Mouse (Mus musculus): ENCODE measurements at regions not wholly inside any gene's neighbourhood (a gene's known extent, or its start where the extent isn't known, plus 50 kb on each side); places are given as distances from the start of the nearest gene placed in this dataset.

DNA sequence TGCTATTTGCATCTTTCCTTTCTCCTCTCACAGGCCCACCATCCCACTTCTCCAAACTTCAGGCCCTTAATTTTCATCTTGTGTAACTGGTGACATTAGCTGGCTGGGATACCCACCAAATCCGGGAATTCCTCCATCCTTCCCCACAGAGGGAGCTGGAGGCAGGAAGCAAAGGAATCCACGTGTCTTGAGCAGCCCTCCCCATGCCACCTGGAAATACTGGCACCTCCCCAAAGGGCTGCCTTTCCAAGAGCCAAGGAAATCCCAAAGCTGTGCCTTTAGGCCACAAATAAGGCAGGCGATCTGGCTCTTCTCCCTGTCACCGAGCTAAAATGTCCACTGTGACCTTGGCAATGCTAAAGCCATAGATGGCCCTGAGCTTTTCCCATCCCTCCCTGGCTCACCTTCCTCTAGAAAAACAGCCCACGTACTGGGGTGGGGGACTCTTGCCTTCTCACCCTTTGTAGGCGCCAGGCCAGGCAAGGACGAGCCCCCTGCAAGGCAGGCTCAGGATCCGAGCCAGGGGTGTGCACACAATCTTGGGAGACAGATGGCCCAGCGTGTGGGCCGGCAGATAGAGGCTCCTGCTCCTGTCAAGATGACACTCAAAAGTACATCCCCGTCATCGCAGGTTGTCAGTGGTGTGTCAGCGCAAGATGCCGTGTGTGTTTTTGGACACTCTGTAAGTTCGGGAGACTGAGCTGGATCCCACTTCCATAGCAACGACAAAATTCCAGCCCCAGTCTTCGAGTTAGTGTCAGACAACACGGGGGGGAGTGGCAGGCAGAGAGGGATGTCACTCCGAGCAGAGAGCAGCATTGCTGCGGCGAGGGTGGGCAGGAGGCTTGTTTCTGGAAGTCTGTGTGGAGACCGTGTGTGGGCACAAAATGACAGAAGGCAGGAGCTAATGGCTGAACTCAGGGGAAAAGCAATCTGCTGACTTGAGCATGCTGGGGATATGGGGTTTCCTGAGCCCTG is 414.4 kb downstream of the Gm45692 start:
- in situ Hi-C loops (cut with MboI; ENCODE audit: low pct_unique_long_range_greater_than_20kb in 1 of 2, low sequenced_read_pairs in 2 of 2, unreplicated experiment in 1 of 2), result no loop called here

DNA sequence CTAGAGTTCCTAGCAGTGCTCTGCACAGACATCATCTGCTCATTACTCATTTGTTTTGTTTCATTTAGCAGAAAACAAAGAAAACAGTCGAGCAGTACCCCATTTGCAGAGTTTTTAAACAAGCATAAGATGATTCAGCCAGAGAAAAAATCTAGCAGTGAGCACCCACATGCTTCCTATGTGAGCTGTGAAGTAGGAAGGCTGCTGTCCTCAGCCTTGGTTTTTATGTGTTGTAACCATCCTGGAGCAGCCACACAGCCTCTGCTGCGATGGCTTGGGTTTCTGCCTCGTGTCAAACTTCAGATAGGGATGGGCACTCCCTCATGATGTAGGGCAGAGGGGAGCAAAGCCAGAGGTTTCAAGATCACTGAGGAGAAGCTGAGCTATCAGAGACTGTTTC is 416.5 kb downstream of the Gm45692 start:
- in situ Hi-C loops (cut with MboI; ENCODE audit: low pct_unique_long_range_greater_than_20kb in 1 of 2, low sequenced_read_pairs in 2 of 2, unreplicated experiment in 1 of 2), result no loop called here

DNA sequence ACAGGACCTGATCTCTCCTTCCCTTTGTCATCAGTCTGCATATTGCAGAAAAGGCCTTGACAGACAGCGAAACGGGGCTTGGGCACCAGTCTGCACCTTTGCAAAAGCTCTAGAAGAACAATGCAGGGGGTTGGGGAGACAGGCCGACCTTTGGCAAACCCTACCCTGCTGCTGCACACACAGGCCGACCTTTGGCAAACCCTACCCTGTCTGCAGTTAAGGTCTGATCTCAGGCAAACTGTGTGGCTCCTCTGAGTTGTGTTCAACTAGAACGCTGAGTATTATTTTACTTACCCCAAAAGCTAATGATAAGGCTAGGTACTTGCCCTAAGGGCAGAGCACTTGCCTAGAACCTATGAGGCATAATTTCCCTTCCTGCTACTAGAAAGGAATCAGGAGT is 423.4 kb upstream of the Zfp703 start:
- in situ Hi-C loops (cut with MboI; ENCODE audit: low pct_unique_long_range_greater_than_20kb in 1 of 2, low sequenced_read_pairs in 2 of 2, unreplicated experiment in 1 of 2), result no loop called here

DNA sequence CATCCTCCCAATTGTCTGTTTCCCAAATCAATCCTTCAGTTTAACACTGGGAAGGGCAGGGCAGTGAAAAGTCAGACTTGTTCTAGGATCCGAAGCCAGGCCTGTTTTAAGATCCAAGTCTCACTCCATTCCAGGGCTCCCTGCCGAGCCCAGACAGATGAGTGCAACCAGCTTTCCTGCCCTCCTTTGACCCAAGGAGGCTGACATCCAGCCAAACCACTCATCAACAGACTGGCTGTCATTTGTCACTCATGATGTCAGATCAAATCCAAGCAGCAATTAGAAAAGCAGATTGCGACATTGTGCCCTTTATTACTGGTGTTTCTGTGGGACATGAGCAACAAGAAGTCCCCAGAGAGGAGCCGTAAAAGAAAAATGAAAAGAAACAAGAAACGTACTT is 417.9 kb upstream of the Zfp703 start:
- in situ Hi-C loops (cut with MboI; ENCODE audit: low pct_unique_long_range_greater_than_20kb in 1 of 2, low sequenced_read_pairs in 2 of 2, unreplicated experiment in 1 of 2), result no loop called here

DNA sequence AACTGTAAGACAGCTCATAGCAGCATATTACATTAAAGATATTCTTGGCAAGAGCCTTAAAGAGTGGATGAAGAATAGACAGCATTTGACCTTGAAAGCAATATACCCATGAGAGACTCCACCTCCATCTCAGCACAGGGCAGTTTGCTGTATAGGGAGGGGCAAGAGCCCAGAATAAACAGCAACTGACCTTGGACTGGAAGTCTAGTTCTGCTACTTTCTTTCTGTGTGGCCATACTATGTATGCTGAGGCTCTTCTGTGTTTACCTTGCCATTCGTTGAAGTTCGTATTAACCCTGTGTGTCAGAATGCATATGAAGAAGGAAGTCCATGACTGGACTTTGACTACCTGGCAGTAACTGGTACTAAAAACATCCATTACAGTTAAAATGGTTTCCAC is 414.0 kb upstream of the Zfp703 start:
- in situ Hi-C loops (cut with MboI; ENCODE audit: low pct_unique_long_range_greater_than_20kb in 1 of 2, low sequenced_read_pairs in 2 of 2, unreplicated experiment in 1 of 2), result no loop called here

DNA sequence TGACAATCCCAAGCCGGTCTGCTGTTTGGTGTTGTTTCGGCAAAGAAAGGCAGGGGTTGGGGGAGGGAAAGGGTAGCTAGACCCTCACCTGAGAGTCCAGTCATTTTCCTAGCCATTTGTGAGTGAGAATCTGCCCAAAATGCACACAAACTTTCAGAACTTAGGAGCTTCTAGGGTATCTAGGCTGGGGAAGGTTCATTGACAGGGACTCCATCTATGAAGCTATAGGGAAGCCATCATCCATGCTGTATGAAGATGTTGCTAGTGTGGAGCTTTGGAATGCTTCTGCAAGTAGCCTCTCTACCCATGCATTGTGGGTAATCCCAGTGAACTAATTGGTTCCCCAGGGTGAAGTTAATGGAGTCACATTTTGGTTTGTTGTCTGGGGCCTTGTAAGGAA is 412.9 kb upstream of the Zfp703 start:
- in situ Hi-C loops (cut with MboI; ENCODE audit: low pct_unique_long_range_greater_than_20kb in 1 of 2, low sequenced_read_pairs in 2 of 2, unreplicated experiment in 1 of 2), result no loop called here

DNA sequence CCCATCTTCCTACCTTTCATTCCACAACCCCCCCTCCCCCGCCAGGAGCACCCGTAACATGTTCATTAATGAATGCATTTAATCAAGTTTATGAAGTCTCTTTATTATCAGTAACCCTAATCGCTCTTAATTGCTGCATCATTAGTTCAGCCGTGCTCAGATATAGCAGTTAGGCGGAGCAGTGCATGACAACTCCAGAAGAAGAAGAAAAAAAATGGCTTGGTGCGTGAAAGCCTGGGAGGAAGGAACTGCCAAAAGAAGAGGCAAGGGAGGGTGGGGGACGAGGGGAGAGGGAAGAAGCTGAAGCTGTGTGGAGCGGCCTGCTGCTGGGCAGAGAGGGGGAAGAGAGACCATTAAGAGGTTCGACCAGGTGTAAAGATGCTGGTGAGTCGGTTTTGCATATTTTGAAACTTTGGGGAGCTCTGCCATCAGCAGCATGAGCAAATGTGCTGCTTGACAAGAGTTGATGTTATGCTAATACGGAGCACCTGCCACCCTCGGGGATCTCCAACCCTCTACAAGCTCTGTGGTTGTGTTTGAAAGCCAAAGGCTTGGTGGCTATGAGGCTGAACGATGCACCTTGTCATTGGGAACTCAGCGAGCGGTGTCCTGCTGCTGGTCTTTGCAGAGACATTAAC is 408.6 kb upstream of the Zfp703 start:
- in situ Hi-C loops (cut with MboI; ENCODE audit: low pct_unique_long_range_greater_than_20kb in 1 of 2, low sequenced_read_pairs in 2 of 2, unreplicated experiment in 1 of 2), result no loop called here

DNA sequence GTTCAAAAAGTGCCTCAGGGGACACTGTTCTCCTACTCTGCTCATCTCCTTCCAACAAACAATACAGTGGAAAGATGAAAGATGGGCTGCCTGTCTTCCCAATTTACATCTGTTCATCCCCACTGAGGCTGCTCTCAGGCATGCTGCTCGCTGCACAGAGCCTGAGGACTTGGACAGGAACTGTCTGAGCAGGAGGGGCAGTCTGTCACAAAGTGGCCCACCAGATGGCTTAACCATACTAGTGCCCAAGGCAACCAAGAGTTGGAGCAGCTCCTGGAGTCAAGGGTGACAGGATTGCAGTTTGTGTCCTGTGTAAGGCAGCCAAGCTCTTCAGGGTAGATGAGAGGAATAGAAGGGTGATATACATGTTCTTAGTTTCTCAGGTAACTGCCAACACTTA is 388.3 kb upstream of the Zfp703 start:
- in situ Hi-C loops (cut with MboI; ENCODE audit: low pct_unique_long_range_greater_than_20kb in 1 of 2, low sequenced_read_pairs in 2 of 2, unreplicated experiment in 1 of 2), result no loop called here

DNA sequence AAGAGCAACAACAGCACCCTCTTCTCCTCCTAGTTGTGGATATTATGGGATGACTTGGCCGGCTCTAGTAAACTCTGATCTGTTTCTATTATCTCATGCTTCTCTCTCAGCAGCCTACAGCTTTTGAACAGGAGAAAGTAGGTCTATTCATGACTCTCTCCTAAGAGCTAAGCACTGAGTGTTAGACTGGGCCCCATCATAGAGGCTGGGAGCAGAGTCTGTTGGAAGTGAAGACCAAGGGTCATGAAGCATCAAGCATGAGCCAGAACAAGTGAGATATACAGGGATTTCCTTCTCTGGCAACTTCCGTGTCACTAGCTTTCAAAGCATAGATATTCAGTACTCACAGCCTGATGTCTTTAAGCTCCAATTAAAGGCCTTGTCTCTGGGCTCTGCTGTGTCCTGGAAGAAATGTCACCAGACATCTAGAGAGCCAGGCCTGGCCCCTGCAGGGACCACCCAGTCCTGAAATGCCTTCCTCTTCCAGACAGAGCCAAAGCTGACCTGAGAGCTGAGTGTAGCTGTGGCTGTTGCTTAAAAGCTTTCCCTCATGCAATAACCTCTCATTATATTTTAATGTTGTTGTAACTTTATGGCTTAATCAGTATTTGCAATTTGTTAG is 386.4 kb upstream of the Zfp703 start:
- in situ Hi-C loops (cut with MboI; ENCODE audit: low pct_unique_long_range_greater_than_20kb in 1 of 2, low sequenced_read_pairs in 2 of 2, unreplicated experiment in 1 of 2), result no loop called here

DNA sequence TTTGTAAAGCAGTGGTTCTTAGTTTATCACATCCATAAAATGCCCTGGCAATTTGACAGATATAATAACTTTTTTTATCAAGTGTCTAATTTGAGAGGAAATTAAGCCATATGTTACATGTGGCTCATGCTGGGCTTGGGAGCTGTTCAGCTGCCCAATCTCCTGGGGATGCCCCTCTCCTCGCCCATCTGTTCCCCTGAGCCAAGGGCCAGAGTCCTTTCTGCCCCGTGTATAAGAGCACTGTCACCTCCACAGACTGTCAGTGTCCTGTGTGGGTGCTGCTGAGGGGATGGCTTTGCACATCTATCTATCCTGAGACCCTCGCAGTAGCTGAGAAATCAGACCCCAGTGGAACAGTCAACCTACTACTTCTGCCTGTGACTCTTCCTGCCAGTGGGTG is 385.9 kb upstream of the Zfp703 start:
- in situ Hi-C loops (cut with MboI; ENCODE audit: low pct_unique_long_range_greater_than_20kb in 1 of 2, low sequenced_read_pairs in 2 of 2, unreplicated experiment in 1 of 2), result no loop called here

DNA sequence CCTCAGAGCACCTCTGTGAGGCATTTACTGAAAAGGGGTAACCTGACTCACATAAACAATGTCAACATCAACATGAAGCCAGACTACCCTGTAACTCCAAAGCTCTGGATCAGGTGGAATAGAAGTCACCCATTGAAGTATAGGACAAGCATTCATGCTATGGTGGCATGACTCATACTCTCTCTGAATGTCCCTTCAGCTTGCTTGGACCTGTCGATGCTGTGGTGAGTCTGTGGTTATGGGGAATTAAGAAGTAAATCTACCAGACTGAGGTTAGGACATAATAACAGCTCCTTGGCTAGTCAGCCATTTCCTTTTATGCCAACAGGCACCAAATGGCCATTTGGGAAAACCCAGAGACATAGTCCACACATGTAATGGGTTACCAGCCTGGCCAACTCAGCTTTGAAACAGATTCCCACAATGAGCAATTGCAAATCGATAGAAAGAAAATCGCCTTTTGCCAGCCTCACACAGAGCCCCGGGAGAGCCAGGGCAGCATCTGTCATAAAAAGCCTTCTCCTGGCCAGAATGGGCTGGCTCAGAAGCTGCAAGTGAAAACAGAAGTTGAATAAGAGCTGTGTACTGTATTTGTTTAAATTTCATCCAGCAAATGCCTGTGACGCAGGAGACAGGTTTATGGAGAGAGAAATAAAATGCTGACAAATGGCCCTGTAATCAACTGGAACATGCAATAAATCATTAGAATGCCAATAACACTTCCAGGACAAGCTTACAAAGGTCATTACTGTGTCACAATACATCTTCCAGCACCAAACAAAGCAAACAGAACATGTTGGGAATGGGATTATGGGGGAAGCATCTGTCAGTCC is 383.4 kb upstream of the Zfp703 start:
- in situ Hi-C loops (cut with MboI; ENCODE audit: low pct_unique_long_range_greater_than_20kb in 1 of 2, low sequenced_read_pairs in 2 of 2, unreplicated experiment in 1 of 2), result no loop called here

DNA sequence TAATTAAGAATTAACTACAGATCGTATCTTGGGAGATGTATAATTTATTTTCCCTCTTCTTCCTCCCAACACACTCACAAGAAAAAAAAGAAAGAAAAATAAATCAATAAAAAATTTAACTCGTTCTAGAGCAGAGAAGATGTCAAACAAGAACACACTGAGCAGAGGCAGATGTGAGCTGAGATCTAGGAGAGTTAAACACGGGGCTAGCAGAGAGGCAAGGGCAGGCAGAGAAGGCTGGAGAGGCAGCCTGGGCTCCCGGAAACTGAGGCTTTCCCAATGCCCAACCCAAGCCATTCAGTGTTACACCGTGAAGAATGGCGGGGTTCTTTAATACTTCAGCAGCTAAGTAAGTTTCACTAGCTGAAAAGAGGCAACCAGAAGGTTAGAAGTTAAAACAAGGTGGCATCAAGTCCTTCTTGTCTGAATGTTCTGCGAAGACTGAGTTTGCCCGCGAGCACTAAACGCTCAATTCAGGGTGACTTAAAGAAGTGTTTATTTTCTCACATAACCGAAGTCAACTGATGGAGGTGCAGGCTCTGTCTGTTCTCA is 382.7 kb upstream of the Zfp703 start:
- in situ Hi-C loops (cut with MboI; ENCODE audit: low pct_unique_long_range_greater_than_20kb in 1 of 2, low sequenced_read_pairs in 2 of 2, unreplicated experiment in 1 of 2), result no loop called here

DNA sequence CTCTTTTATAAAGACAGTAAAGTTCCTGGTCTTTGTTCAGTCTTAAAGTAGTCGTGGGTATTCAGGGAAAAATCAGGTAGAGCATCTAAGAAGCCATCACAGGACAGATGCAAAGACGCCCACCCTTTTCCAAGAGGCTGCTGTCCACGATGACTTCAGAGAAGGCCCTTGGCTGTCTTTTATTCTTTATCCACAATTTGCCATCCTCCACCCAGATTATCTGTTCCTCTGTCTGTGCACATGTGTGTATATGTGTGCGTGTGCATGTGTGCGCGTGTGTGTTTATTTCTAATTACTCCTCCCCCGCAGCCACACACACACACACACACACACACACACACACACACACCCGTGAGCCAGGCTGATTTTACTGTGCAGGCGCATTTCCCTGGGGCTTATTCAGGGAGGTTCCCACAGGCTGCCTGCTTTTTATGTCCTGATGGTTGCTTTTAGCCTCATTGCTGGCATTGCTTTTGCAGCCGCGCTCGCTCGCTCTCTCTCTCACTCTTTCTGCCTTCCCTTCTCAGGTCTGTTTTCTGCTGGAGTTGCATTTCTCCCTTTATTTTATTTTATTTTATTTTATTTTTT is 381.6 kb upstream of the Zfp703 start:
- in situ Hi-C loops (cut with MboI; ENCODE audit: low pct_unique_long_range_greater_than_20kb in 1 of 2, low sequenced_read_pairs in 2 of 2, unreplicated experiment in 1 of 2), result no loop called here

DNA sequence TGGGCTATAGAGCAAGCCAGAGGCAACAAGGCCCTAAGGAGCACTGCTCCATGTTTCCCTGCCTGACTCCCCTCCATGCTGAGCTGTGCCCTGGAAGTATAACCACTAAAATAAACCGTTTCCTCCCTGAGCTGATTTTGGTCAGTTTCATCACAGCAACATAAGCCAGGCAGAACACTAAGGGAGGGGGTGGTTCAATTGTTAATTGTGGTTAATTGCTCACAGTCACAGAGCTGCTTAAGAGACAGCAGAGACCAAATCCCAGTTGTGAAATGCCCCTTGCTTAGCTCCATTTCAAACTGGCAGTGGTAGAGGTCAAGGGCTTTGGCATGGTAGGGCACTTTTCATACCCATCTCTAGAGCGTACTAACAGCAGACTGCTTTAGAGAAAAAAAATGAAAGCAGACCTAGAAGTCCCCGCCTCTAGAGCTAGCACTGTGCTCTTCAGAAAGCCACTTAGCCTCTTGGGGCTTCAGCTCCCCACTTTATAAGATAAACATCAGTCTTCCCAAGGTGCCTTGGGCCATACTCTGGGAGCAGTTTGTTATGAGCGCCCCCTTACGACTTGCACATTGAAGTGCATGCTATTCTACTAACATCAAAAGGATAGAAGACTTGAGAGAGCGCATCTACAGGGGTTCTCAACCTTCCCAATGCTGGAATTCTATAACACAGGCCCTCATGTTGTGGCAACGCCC is 380.3 kb upstream of the Zfp703 start:
- in situ Hi-C loops (cut with MboI; ENCODE audit: low pct_unique_long_range_greater_than_20kb in 1 of 2, low sequenced_read_pairs in 2 of 2, unreplicated experiment in 1 of 2), result no loop called here

DNA sequence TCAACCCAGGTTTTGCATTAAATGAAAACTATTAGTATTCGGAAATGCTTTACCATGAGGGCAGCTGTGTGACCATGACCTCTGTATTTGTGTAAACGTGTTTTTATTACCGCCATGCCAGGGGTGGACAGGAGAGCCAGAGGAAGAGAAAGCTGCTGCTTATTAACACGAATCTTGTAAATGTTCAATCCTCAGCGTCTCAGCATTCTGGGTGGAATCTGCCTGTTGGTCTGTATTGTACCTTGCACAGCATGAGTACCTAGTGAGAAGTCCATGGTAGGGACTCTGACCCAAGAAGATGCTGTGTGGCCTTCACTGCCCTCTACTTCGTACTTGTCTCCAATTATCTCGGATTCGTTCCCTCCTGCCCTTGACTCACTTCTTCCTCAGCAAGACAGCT is 378.6 kb upstream of the Zfp703 start:
- in situ Hi-C loops (cut with MboI; ENCODE audit: low pct_unique_long_range_greater_than_20kb in 1 of 2, low sequenced_read_pairs in 2 of 2, unreplicated experiment in 1 of 2), result no loop called here

DNA sequence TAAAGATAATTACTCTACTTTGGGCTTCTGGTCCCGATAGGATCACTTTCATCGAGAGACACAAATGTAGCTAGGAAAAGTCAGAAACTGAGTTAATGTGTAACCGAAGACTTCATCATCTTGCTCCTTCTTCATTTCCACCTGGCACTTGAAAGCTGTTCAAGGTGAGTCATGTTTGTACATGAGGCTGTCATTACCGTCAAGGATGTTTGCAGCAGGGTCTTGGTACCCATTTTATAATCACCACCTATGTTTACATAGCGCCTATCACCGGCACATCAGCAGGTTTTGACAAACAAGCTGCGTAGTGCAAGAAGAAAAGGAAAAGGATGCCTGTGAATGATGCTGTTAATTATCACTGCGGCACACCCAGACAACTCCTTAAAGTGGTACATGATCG is 377.0 kb upstream of the Zfp703 start:
- in situ Hi-C loops (cut with MboI; ENCODE audit: low pct_unique_long_range_greater_than_20kb in 1 of 2, low sequenced_read_pairs in 2 of 2, unreplicated experiment in 1 of 2), result no loop called here

DNA sequence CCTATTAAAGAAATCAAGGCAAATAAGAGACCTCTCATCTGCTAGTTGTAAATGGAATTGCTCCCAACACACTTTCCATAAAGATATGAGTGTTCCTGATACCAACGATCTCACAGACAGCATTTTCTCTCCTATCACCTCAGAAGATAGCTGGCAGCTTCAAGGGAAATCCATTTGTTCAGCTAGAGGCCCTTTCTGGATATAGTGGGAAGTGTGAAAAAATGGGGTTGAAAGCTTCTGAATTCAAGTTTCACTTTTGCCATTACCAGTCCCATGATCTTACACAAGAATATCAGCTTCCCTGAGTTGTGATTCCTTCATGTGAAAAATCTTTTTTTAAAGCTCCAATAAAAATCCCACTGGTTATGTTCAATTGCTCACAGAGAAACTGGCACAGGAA is 369.1 kb upstream of the Zfp703 start:
- in situ Hi-C loops (cut with MboI; ENCODE audit: low pct_unique_long_range_greater_than_20kb in 1 of 2, low sequenced_read_pairs in 2 of 2, unreplicated experiment in 1 of 2), result no loop called here

DNA sequence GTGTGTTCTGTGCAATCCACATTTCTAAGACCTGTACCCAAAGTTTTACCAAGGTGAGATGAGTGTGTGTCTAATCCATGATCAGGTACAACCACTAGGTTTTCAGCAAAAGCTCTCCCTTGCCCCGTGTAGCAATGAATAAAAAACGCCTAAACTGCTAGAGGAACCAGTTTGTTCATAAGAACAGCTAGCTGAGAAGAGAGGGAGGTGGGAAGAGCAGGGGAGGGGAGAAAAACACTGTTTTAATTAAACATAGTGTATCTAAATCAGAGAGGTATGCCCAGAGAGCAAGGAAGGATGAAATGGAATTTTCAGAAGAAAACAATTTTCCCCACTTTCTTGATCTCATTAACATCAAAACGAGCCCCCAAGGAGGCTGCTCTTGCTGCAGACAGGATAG is 368.5 kb upstream of the Zfp703 start:
- in situ Hi-C loops (cut with MboI; ENCODE audit: low pct_unique_long_range_greater_than_20kb in 1 of 2, low sequenced_read_pairs in 2 of 2, unreplicated experiment in 1 of 2), result no loop called here

Measured in mouse embryonic stem cell (cell line).